Mouse (Mus musculus): ENCODE data around the gene Kctd7. TPM values are rescaled to one million over a fixed set of nuclear protein-coding genes. Genes with fewer than 3 reads are reported as not detected.

Gene Kctd7
- total and polyA plus RNA-seq, 3 experiments: 1.5 to 3.7 (median 2.5) TPM

DNA sequence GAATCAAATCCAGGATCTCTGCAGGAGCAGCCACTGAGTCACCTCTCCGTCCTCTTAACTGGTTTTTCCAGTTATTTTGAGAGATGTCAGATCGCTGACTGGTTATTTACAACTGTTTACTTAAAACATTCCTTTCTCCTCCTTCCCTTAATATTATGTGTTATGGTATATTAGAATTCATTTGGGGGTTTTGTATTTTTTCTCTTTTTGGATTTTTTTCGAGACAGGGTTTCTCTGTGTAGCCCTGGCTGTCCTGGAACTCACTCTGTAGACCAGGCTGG is 37.8 kb downstream of the Kctd7 start:
- intact Hi-C loops (cut with DNase I): no loop called here
- DNase-seq: no peak
- H3K27me3 ChIP-seq (ENCODE audit: control insufficient read depth, insufficient read depth, low read length): no peaks in the 10 kb centered on the region
- no peak overlapping the region for H3K4me3 ChIP-seq
- TF ChIP-seq POLR2A (IDR thresholded peaks at IDR 0.05; ENCODE audit: insufficient read depth, low read depth, low read length) (no peak), CTCF (IDR thresholded peaks at IDR 0.05) (no peak)
- 94% methylated on average over 3 of the region's 3 CpGs for WGBS
- peaks cover 3% of the 10 kb centered on the region; the same call in 1 of the 2 replicates for H3K36me3 ChIP-seq (ENCODE audit: control insufficient read depth, insufficient read depth, low read length)
- no peak overlapping the region for H3K9ac ChIP-seq (ENCODE audit: low read depth, low read length)
- H3K4me1 ChIP-seq (ENCODE audit: control insufficient read depth, insufficient read depth, low read length): peaks cover 7% of the 10 kb centered on the region
- no peak overlapping the region for H3K27ac ChIP-seq
- H3K79me2 ChIP-seq (replicated peaks; ENCODE audit: control insufficient read depth, insufficient read depth, low read length): peaks cover 2% of the 10 kb centered on the region; the same call in 1 of the 2 replicates

DNA sequence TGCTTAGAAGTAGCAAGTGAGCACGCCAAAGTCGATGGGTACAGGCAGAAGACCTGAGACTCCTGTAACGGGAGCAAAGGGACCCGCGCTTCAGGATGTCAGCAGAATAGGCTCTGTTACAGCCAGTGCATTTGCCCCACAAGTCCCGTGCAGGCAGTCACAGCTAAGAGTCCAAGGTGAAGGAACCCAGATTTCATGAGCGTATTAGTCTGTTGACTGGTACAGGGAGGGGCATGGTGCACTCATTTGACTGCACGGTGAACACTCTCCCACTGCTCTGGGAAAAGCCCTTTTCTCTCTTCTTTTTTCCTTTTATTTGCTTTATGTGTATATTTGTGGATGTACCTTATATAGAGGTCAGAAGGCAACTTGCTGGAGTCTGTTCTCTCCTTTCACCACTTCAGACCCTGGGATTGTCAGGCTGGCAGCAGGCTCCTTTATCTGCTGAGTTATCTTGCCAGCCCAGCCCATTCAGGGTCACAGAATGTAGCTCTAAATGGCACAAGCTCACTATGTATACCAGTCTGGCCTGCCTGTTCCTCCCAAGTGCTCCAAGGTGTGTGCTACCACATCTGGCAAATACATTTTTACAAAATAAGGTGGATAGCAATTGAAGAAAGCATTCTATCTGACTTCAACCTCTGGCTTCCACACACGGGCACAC is 39.7 kb downstream of the Kctd7 start:
- Histone ChIP-seq H3K36me3 (ENCODE audit: control insufficient read depth, insufficient read depth, low read length) (peaks cover 3% of the 10 kb centered on the region; the same call in 1 of the 2 replicates), H3K79me2 (replicated peaks; ENCODE audit: control insufficient read depth, insufficient read depth, low read length) (no peaks in the 10 kb centered on the region; the same call in 1 of the 2 replicates), H3K4me1 (ENCODE audit: control insufficient read depth, insufficient read depth, low read length) (peaks cover 7% of the 10 kb centered on the region), H3K9ac (ENCODE audit: low read depth, low read length) (no peak overlapping the region), H3K27me3 (ENCODE audit: control insufficient read depth, insufficient read depth, low read length) (no peaks in the 10 kb centered on the region), H3K27ac (no peak overlapping the region), H3K4me3 (no peak overlapping the region)
- intact Hi-C loops (cut with DNase I): no loop called here
- no peak for DNase-seq
- WGBS: 72% methylated on average over 9 of the region's 9 CpGs
- TF ChIP-seq POLR2A (IDR thresholded peaks at IDR 0.05; ENCODE audit: insufficient read depth, low read depth, low read length) (no peak), EP300 (IDR thresholded peaks at IDR 0.05; ENCODE audit: insufficient read depth, low read depth, low read length) (no peak)

DNA sequence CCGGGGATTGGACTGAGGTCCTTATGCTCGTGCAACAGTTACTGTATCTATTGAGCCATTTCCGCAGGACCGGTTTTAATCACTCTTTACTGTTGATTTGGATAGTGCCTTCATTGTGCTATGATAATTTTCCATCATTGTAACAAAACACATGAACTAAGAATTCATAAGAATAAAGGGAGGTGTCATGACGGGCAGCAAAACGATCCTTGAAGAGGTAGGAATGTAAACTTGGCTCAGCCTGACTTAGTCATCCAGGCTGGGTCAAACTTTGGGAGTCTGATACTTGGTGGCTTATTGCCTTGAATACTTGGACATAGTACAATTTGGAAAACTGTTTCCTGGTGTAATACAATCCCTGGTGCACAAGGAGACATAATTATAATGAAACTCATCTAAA is 40.7 kb downstream of the Kctd7 start:
- Histone ChIP-seq H3K9ac (ENCODE audit: low read depth, low read length) (no peak overlapping the region), H3K4me3 (no peak overlapping the region), H3K27me3 (ENCODE audit: control insufficient read depth, insufficient read depth, low read length) (no peaks in the 10 kb centered on the region), H3K36me3 (ENCODE audit: control insufficient read depth, insufficient read depth, low read length) (peaks cover 3% of the 10 kb centered on the region; the same call in 1 of the 2 replicates), H3K79me2 (replicated peaks; ENCODE audit: control insufficient read depth, insufficient read depth, low read length) (no peaks in the 10 kb centered on the region; the same call in 1 of the 2 replicates), H3K4me1 (ENCODE audit: control insufficient read depth, insufficient read depth, low read length) (peaks cover 6% of the 10 kb centered on the region), H3K27ac (no peak overlapping the region)
- DNase-seq: no peak
- WGBS: 66% methylated on average over 6 of the region's 6 CpGs
- TF ChIP-seq POLR2A (IDR thresholded peaks at IDR 0.05; ENCODE audit: insufficient read depth, low read depth, low read length) (no peak), EP300 (IDR thresholded peaks at IDR 0.05; ENCODE audit: insufficient read depth, low read depth, low read length) (no peak), CTCF (IDR thresholded peaks at IDR 0.05) (no peak)
- intact Hi-C loops (cut with DNase I): no loop called here

DNA sequence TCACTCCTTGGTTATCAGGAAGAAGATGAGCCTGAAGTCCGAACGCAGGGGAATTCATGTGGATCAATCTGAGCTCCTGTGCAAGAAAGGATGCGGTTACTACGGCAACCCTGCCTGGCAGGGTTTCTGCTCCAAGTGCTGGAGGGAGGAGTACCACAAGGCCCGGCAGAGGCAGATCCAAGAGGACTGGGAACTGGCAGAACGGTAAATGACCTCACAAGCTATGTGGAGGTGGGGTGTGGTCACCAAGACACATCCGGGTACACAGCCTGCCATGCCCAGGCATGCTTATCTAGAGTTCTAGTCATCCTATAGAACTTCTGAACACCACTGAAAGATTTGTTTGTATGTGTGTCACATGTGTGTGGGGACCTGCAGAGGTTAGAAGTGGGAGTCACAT is 42.7 kb downstream of the Kctd7 start:
- Histone ChIP-seq H3K27ac (no peak overlapping the region), H3K4me3 (no peak overlapping the region), H3K36me3 (ENCODE audit: control insufficient read depth, insufficient read depth, low read length) (peaks cover 6% of the 10 kb centered on the region), H3K79me2 (replicated peaks; ENCODE audit: control insufficient read depth, insufficient read depth, low read length) (no peaks in the 10 kb centered on the region; the same call in 1 of the 2 replicates), H3K4me1 (ENCODE audit: control insufficient read depth, insufficient read depth, low read length) (peaks cover 2% of the 10 kb centered on the region; the same call in 1 of the 2 replicates), H3K9ac (ENCODE audit: low read depth, low read length) (no peak overlapping the region), H3K27me3 (ENCODE audit: control insufficient read depth, insufficient read depth, low read length) (no peaks in the 10 kb centered on the region)
- 65% methylated on average over 7 of the region's 7 CpGs for WGBS
- intact Hi-C loops (cut with DNase I): no loop called here
- DNase-seq: no peak
- TF ChIP-seq POLR2A (IDR thresholded peaks at IDR 0.05; ENCODE audit: insufficient read depth, low read depth, low read length): no peak
- TF ChIP-seq CTCF (IDR thresholded peaks at IDR 0.05): no peak
- TF ChIP-seq EP300 (IDR thresholded peaks at IDR 0.05; ENCODE audit: insufficient read depth, low read depth, low read length): no peak

DNA sequence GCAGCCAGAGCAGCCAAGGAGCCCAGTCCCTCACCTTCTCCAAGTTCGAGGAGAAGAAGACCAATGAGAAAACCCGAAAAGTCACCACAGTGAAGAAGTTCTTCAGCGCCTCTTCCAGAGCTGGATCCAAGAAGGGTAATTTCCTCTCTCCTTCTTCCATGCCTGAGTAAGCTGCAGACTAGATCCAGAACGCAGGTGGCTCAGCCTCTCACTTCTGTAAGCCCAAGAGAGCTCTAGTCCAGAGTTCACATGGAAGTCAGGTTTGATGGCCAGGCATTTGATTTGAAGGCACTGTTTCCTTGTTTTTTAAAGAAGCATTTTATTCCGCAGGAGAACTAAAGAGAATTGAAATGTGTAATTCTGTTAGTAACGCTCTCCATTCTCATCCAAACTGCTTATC is 46.2 kb downstream of the Kctd7 start:
- Histone ChIP-seq H3K27ac (no peak overlapping the region), H3K79me2 (replicated peaks; ENCODE audit: control insufficient read depth, insufficient read depth, low read length) (no peaks in the 10 kb centered on the region; the same call in 1 of the 2 replicates), H3K4me1 (ENCODE audit: control insufficient read depth, insufficient read depth, low read length) (no peaks in the 10 kb centered on the region), H3K4me3 (no peak overlapping the region), H3K36me3 (ENCODE audit: control insufficient read depth, insufficient read depth, low read length) (peaks cover 9% of the 10 kb centered on the region), H3K9ac (ENCODE audit: low read depth, low read length) (no peak overlapping the region), H3K27me3 (ENCODE audit: control insufficient read depth, insufficient read depth, low read length) (no peaks in the 10 kb centered on the region)
- 90% methylated on average over 6 of the region's 6 CpGs for WGBS
- intact Hi-C loops (cut with DNase I): no loop called here
- no peak for DNase-seq
- TF ChIP-seq POLR2A (IDR thresholded peaks at IDR 0.05; ENCODE audit: insufficient read depth, low read depth, low read length) (no peak), EP300 (IDR thresholded peaks at IDR 0.05; ENCODE audit: insufficient read depth, low read depth, low read length) (no peak), CTCF (IDR thresholded peaks at IDR 0.05) (no peak)

DNA sequence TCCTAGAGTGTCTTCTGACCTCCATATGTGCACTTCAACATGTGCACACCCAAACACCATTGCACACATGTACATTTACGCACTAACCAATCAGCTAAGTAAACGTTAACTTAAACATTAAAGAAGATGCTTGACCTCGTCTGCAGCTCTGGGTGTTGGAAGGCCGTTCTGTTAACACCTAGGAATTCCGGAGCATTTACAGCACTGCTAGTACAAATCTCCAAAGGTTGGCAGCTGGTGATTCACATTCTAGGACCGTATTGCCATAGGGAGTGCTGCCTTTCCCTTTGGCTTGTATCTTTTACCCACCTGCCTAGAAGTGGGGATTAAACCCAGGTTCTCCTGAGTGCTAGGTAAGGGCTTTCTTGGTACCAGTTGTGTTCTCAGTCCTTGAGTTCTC is 47.2 kb downstream of the Kctd7 start:
- no peak for DNase-seq
- Histone ChIP-seq H3K27me3 (ENCODE audit: control insufficient read depth, insufficient read depth, low read length) (no peaks in the 10 kb centered on the region), H3K36me3 (ENCODE audit: control insufficient read depth, insufficient read depth, low read length) (peaks cover 11% of the 10 kb centered on the region), H3K79me2 (replicated peaks; ENCODE audit: control insufficient read depth, insufficient read depth, low read length) (no peaks in the 10 kb centered on the region; the same call in 1 of the 2 replicates), H3K4me1 (ENCODE audit: control insufficient read depth, insufficient read depth, low read length) (no peaks in the 10 kb centered on the region), H3K4me3 (no peak overlapping the region), H3K9ac (ENCODE audit: low read depth, low read length) (no peak overlapping the region), H3K27ac (no peak overlapping the region)
- no peak for TF ChIP-seq CTCF (IDR thresholded peaks at IDR 0.05)
- no peak for TF ChIP-seq POLR2A (IDR thresholded peaks at IDR 0.05; ENCODE audit: insufficient read depth, low read depth, low read length)
- TF ChIP-seq EP300 (IDR thresholded peaks at IDR 0.05; ENCODE audit: insufficient read depth, low read depth, low read length): no peak
- intact Hi-C loops (cut with DNase I): no loop called here
- 77% methylated on average over 6 of the region's 6 CpGs for WGBS
